Mouse (Mus musculus) lung, embryonic 16.5 days (tissue): Measurements from ENCODE around the gene Wdr49. TPM values are rescaled to one million over a fixed set of nuclear protein-coding genes. Genes with fewer than 3 reads are reported as not detected.

Source experiments
- ATAC-seq: fragments of 200-750 bp; cut with Nextera tagmentation; 2 replicates; pipeline ENCODE4 v1.8.0; 2017; ENCODE audit warnings: low read depth, mild to moderate bottlenecking, moderate library complexity
- H3K27ac ChIP-seq: fragments of 300-500 bp; sonication (generic); 2 replicates; pipeline ENCODE4 v1.5.1; 2014; ENCODE audit warnings: mild to moderate bottlenecking, control low read depth, low read length
- H3K27me3 ChIP-seq: fragments of 300-500 bp; sonication (generic); 2 replicates; pipeline ENCODE4 v1.6.1; 2014; ENCODE audit warnings: low read depth, low read length, mixed read lengths; ENCODE audit not compliant: control insufficient read depth, insufficient read depth
- H3K36me3 ChIP-seq: fragments of 300-500 bp; sonication (generic); 2 replicates; pipeline ENCODE4 v1.6.1; 2014; ENCODE audit warnings: low read length; ENCODE audit not compliant: control insufficient read depth, insufficient read depth
- H3K4me1 ChIP-seq: fragments of 300-500 bp; sonication (generic); replicated peaks from 2 replicates; pipeline ENCODE4 v1.6.1; 2014; ENCODE audit warnings: low read length, mixed read lengths; ENCODE audit not compliant: control insufficient read depth, insufficient read depth
- H3K4me2 ChIP-seq: fragments of 300-500 bp; sonication (generic); 2 replicates; pipeline ENCODE4 v1.6.1; 2014; ENCODE audit warnings: low read depth, low read length, control low read depth
- H3K4me3 ChIP-seq: fragments of 300-500 bp; sonication (generic); 2 replicates; pipeline ENCODE4 v1.5.1; 2014; ENCODE audit warnings: mild to moderate bottlenecking, low read length, control low read depth
- H3K9ac ChIP-seq: fragments of 300-500 bp; sonication (generic); 2 replicates; pipeline ENCODE4 v1.6.1; 2014; ENCODE audit warnings: low read length, control low read depth
- H3K9me3 ChIP-seq: fragments of 300-500 bp; sonication (generic); 2 replicates; pipeline ENCODE4 v1.6.1; 2016; ENCODE audit warnings: low read length; ENCODE audit not compliant: control insufficient read depth
- WGBS: fragments of 180-500 bp; shearing (Covaris S2); extraction: QIAGEN DNeasy Blood & Tissue Kit; methylation state at CpG from one replicate; pipeline ENCODE4 v1.1.7; 2014; 5-methylcytosine and 5-hydroxymethylcytosine counted together
- polyA plus RNA-seq: library from polyadenylated mRNA; unstranded; fragments of >200 nt; fragmentation: Nextera tagmentation; extraction: Ambion mirVana; gene quantifications from 2 replicates; pipeline ENCODE4 v1.2.1, GENCODE M21; 2015

The Wdr49 gene
- polyA plus RNA-seq, 1 experiment from 2014 or later, result not detected

- H3K4me3 ChIP-seq, result no peak overlapping the region
- no peak overlapping the region for H3K27ac ChIP-seq
- no peak overlapping the region for H3K9ac ChIP-seq
- no peaks in the 10 kb centered on the region for H3K4me1 ChIP-seq
- no peaks in the 10 kb centered on the region for H3K9me3 ChIP-seq
- no peak overlapping the region for H3K4me2 ChIP-seq
- no peak for ATAC-seq
- no peaks in the 10 kb centered on the region for H3K27me3 ChIP-seq
- no peaks in the 10 kb centered on the region for H3K36me3 ChIP-seq
- 79% methylated on average over 7 of the region's 7 CpGs for WGBS
Observed at GRCm38 (mm10) chr3:75468154-75468553, 13.8 kb downstream of the Wdr49 start.

DNA sequence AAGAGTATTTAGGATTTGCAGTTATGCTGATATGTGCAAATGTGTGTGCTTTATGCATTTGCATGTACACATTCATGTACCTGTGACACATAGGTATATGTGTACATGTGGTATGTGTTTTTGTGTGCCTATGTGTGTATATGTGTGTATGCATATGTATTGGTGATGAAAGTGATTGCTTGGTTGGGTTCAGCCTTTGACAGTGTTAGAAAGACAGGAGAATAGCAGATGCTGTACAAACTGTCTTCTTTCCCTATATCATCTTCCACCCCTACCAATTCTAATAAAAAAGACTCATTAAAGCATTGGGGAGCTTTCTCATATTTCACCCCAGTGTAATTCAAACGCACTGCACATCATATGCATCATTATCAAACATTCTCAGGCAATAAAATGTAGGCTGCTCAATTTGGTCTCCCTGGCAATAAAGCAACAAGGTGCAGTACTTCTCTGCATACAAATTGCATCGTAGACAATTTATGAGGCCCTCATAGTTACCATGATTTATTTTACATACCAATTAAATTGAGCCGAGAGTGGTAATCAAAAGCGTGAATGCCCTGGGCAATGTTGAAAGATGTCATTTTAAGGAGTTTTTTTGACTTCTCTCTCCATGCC, 51.3 kb downstream of the Wdr49 start:
- Histone ChIP-seq H3K9me3 (no peaks in the 10 kb centered on the region), H3K27ac (no peak overlapping the region), H3K4me3 (no peak overlapping the region), H3K36me3 (no peaks in the 10 kb centered on the region), H3K27me3 (no peaks in the 10 kb centered on the region), H3K4me2 (no peak overlapping the region), H3K4me1 (no peaks in the 10 kb centered on the region), H3K9ac (no peak overlapping the region)
- no peak for ATAC-seq
- WGBS, result 73% methylated on average over 4 of the region's 4 CpGs

- WGBS, result 81% methylated on average over 4 of the region's 4 CpGs
- no peak for ATAC-seq
- Histone ChIP-seq H3K27me3 (no peaks in the 10 kb centered on the region), H3K9me3 (no peaks in the 10 kb centered on the region), H3K4me2 (no peak overlapping the region), H3K9ac (no peak overlapping the region), H3K4me3 (no peak overlapping the region), H3K27ac (no peak overlapping the region), H3K36me3 (no peaks in the 10 kb centered on the region), H3K4me1 (no peaks in the 10 kb centered on the region)
Observed at GRCm38 (mm10) chr3:75395918-75396317, 86.0 kb downstream of the Wdr49 start.

GRCm38 (mm10) chr3:75395121-75395895, 86.6 kb downstream of the Wdr49 start:
- Histone ChIP-seq H3K27ac (no peak overlapping the region), H3K4me1 (no peaks in the 10 kb centered on the region), H3K36me3 (no peaks in the 10 kb centered on the region), H3K9ac (no peak overlapping the region), H3K9me3 (no peaks in the 10 kb centered on the region), H3K27me3 (no peaks in the 10 kb centered on the region), H3K4me2 (no peak overlapping the region), H3K4me3 (no peak overlapping the region)
- 60% methylated on average over 7 of the region's 7 CpGs for WGBS
- ATAC-seq, result no peak

- Histone ChIP-seq H3K4me1 (no peaks in the 10 kb centered on the region), H3K4me2 (no peak overlapping the region), H3K36me3 (no peaks in the 10 kb centered on the region), H3K9ac (no peak overlapping the region), H3K4me3 (no peak overlapping the region), H3K9me3 (no peaks in the 10 kb centered on the region), H3K27ac (no peak overlapping the region), H3K27me3 (no peaks in the 10 kb centered on the region)
- ATAC-seq, result no peak
- WGBS, result 54% methylated on average over 3 of the region's 3 CpGs
Observed at GRCm38 (mm10) chr3:75394487-75394886, 87.5 kb downstream of the Wdr49 start.

DNA sequence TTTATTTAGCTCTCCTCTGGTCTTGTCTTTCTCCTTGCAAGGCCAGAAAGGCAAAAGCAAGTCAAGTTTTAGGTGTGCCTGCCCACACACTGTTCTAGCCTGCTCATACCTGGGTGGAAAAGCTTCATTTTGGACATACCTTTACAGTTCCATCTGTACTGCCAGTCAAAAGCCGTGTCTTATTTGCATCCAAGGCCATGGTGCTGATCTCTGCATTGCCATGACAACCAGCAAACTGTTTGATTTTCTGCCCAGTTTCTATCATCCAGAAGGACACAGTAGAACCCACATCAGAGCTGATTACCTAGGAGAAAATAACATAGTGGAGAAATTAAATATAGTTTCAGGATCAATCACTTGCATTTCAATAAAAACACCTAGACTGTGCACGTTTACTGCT, 100.2 kb downstream of the Wdr49 start:
- H3K4me1 ChIP-seq, result no peaks in the 10 kb centered on the region
- WGBS, result 52% methylated on average over 2 of the region's 2 CpGs

GRCm38 (mm10) chr3:75353972-75354371, 128.0 kb downstream of the Wdr49 start:
- Histone ChIP-seq H3K27ac (no peak overlapping the region), H3K4me1 (no peaks in the 10 kb centered on the region), H3K36me3 (no peaks in the 10 kb centered on the region), H3K4me2 (no peak overlapping the region), H3K4me3 (no peak overlapping the region), H3K9me3 (no peaks in the 10 kb centered on the region), H3K9ac (no peak overlapping the region), H3K27me3 (no peaks in the 10 kb centered on the region)
- no peak for ATAC-seq

More for the DNA sequence above, 100.2 kb downstream of the Wdr49 start:
- H3K9ac ChIP-seq, result no peak overlapping the region
- H3K9me3 ChIP-seq, result no peaks in the 10 kb centered on the region
- no peaks in the 10 kb centered on the region for H3K36me3 ChIP-seq
- H3K27ac ChIP-seq, result no peak overlapping the region
- H3K4me3 ChIP-seq, result no peak overlapping the region
- H3K4me2 ChIP-seq, result no peak overlapping the region
- ATAC-seq, result no peak
- no peaks in the 10 kb centered on the region for H3K27me3 ChIP-seq

DNA sequence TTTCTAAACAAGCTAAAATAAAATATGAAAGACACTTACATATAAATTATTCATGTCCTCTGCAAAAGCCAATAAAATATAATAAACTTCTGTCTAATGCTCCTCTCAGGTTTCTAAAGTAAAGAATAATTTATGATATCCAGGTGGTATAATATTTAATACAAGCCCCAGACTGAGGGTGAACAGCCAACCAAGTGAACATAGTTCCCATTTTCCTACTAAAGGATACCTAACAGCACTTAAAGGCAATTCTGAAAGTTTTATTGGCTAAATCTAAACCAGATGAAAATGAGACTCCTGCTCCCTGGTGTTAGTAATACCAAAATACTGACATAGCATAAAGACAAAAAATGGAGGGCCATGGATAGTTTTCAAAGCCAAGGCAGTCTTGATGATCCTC, 144.8 kb downstream of the Wdr49 start:
- Histone ChIP-seq H3K4me1 (no peaks in the 10 kb centered on the region), H3K4me2 (no peak overlapping the region), H3K9ac (no peak overlapping the region), H3K36me3 (no peaks in the 10 kb centered on the region), H3K27me3 (no peaks in the 10 kb centered on the region), H3K9me3 (no peaks in the 10 kb centered on the region), H3K4me3 (no peak overlapping the region), H3K27ac (no peak overlapping the region)
- ATAC-seq, result no peak

GRCm38 (mm10) chr3:75320999-75321398, 161.0 kb downstream of the Wdr49 start:
- H3K4me3 ChIP-seq, result no peak overlapping the region
- H3K4me1 ChIP-seq, result no peaks in the 10 kb centered on the region
- no peaks in the 10 kb centered on the region for H3K9me3 ChIP-seq
- no peaks in the 10 kb centered on the region for H3K36me3 ChIP-seq
- no peak overlapping the region for H3K27ac ChIP-seq
- H3K27me3 ChIP-seq, result no peaks in the 10 kb centered on the region
- no peak for ATAC-seq
- no peak overlapping the region for H3K9ac ChIP-seq
- no peak overlapping the region for H3K4me2 ChIP-seq
- 72% methylated on average over 4 of the region's 4 CpGs for WGBS
